Mouse (Mus musculus): Measurements from ENCODE around the gene Pla2g3. TPM values are rescaled to one million over a fixed set of nuclear protein-coding genes. Genes with fewer than 3 reads are reported as not detected.

Gene Pla2g3
- polyA plus RNA-seq, 1 experiment: 3.1 TPM

DNA sequence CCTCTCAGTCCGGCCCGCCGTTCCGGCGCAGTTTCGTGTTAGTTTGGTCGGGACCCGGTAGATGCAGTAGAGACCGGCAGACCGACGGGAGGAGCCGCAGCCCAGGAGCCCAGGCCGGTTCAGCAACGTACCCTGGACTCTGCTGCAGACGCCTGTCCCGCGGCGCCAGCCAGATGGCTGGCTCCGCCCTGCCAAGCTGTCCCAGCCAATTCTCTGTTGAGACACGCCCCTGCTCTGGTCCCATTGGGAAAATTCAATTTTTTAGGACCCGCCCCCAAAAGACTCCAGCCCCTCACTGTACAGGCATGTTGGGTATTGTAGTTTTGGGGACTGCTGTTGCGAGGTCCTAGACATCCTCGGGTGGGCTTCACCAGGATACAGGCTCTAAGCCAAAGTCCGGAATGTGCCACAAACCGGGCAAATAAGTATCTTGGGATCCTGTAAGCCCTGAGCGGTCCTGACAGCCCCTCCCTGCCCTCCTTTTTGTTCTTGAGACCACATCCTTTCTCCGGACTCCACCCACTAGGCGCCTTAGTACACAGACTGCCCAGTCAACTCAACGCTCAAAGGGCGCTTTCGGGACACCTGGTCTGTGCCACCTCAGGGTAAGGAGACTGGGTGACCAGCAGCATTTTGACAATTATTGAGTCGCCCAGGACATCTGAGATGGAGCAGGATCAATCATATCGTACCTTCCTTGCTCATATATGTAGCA, 51.2 kb downstream of the Pla2g3 start:
- TF ChIP-seq CTCF (IDR thresholded peaks at IDR 0.05; ENCODE audit: insufficient read depth, low read length) (no peak), POLR2A (IDR thresholded peaks at IDR 0.05; ENCODE audit: borderline replicate concordance, extremely low read depth, low read depth, low read length) (peak; percentile 93)
- Histone ChIP-seq H3K4me1 (ENCODE audit: control insufficient read depth, insufficient read depth, low read length) (peaks cover 6% of the 10 kb centered on the region; the same call in 1 of the 2 replicates), H3K4me3 (replicated peaks; ENCODE audit: extremely low read depth, low read depth, low read length) (peak overlapping the region; percentile 81)
- WGBS: 3% methylated on average over 33 of the region's 33 CpGs
- peak; percentile 87 for DNase-seq

GRCm38 (mm10) chr11:3539826-3540196, 51.7 kb downstream of the Pla2g3 start:
- TF ChIP-seq POLR2A (IDR thresholded peaks at IDR 0.05; ENCODE audit: borderline replicate concordance, extremely low read depth, low read depth, low read length) (no peak), CTCF (IDR thresholded peaks at IDR 0.05; ENCODE audit: insufficient read depth, low read length) (no peak)
- no peak overlapping the region for H3K4me3 ChIP-seq (replicated peaks; ENCODE audit: extremely low read depth, low read depth, low read length)
- no peak for DNase-seq
- 61% methylated on average over 4 of the region's 4 CpGs for WGBS
- peaks cover 6% of the 10 kb centered on the region; the same call in 1 of the 2 replicates for H3K4me1 ChIP-seq (ENCODE audit: control insufficient read depth, insufficient read depth, low read length)

DNA sequence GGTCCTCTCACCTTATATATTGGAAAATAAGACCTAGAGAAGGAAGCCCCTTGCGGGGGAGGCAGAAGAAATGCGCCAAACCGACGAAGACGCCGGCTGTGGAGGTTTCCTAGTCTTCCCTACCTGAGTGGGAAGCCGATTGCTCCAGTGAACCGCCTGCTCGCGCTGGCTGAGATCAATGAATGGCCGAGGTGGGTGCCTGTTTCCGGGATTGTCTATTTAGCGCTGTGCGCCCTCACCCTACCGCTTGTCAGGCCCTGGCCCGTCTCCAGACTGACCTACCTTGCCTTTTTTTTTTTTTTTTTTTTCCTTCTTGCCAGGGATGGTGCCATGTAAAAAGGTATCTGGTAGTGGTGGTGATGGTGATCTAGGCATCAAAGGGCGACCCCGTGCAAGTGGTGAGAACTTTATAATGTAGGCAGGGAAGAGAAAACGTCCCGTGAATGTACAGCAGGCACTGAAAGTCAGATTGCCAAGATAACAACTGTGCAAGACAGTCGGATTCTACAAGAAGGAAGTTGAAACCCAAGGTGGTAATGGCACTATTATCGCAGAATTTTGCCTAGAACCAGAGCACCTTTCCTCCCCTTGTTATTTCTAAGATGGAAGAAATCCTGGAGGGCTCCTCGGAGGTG, 52.5 kb downstream of the Pla2g3 start, which contains the start of gene Smtn:
Smtn (minus strand) TSS at position 162 of the 635 bp plus-strand sequence.
- H3K4me3 ChIP-seq (replicated peaks; ENCODE audit: extremely low read depth, low read depth, low read length): peak within 1 kb of the TSS; percentile 73
- TF ChIP-seq POLR2A (IDR thresholded peaks at IDR 0.05; ENCODE audit: borderline replicate concordance, extremely low read depth, low read depth, low read length): no peak
- peaks cover 6% of the 10 kb centered on the region; the same call in 1 of the 2 replicates for H3K4me1 ChIP-seq (ENCODE audit: control insufficient read depth, insufficient read depth, low read length)
- no peak for DNase-seq
- 90% methylated on average over 23 of the region's 23 CpGs for WGBS

- Histone ChIP-seq H3K4me3 (replicated peaks; ENCODE audit: extremely low read depth, low read depth, low read length) (no peak overlapping the region), H3K4me1 (ENCODE audit: control insufficient read depth, insufficient read depth, low read length) (peaks cover 6% of the 10 kb centered on the region; the same call in 1 of the 2 replicates)
- no peak for TF ChIP-seq CTCF (IDR thresholded peaks at IDR 0.05; ENCODE audit: insufficient read depth, low read length)
- 75% methylated on average over 3 of the region's 3 CpGs for WGBS
- no peak for DNase-seq
These were observed 53.8 kb downstream of the Pla2g3 start for GRCm38 (mm10) chr11:3541932-3542331.

GRCm38 (mm10) chr11:3543001-3543400, 54.9 kb downstream of the Pla2g3 start:
- WGBS: 62% methylated on average over 5 of the region's 5 CpGs
- H3K4me3 ChIP-seq (replicated peaks; ENCODE audit: extremely low read depth, low read depth, low read length): no peak overlapping the region
- peaks cover 4% of the 10 kb centered on the region; the same call in 1 of the 2 replicates for H3K4me1 ChIP-seq (ENCODE audit: control insufficient read depth, insufficient read depth, low read length)
- TF ChIP-seq POLR2A (IDR thresholded peaks at IDR 0.05; ENCODE audit: borderline replicate concordance, extremely low read depth, low read depth, low read length) (peak; percentile 16; the same call in 1 of the 2 replicates), CTCF (IDR thresholded peaks at IDR 0.05; ENCODE audit: insufficient read depth, low read length) (no peak)
- no peak for DNase-seq

DNA sequence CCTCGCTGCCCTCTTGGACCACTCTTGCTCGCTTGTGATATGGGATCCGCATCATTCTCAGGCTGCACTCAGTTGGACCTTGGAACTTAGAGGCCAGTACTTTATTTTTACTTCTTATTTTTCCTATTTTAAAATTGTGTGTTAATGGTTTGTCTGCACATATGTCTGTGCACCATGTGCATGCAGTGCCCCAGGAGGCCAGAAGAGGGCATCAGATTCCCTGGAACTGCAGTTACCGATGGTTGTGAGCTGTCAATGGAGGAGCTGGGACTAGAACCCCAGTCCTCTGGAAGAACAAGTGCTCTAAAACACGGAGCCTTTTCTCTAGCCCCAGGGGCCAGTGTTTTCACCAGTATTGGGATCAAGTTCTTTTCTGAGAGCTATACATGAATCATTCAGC, 56.3 kb downstream of the Pla2g3 start:
- Histone ChIP-seq H3K4me1 (ENCODE audit: control insufficient read depth, insufficient read depth, low read length) (peaks cover 4% of the 10 kb centered on the region; the same call in 1 of the 2 replicates), H3K4me3 (replicated peaks; ENCODE audit: extremely low read depth, low read depth, low read length) (no peak overlapping the region)
- DNase-seq: no peak
- TF ChIP-seq POLR2A (IDR thresholded peaks at IDR 0.05; ENCODE audit: borderline replicate concordance, extremely low read depth, low read depth, low read length) (no peak), CTCF (IDR thresholded peaks at IDR 0.05; ENCODE audit: insufficient read depth, low read length) (no peak)
- WGBS: 96% methylated on average over 5 of the region's 5 CpGs

- no peak overlapping the region for H3K4me3 ChIP-seq (replicated peaks; ENCODE audit: extremely low read depth, low read depth, low read length)
- WGBS: 26% methylated on average over 9 of the region's 9 CpGs
- DNase-seq: no peak
- TF ChIP-seq POLR2A (IDR thresholded peaks at IDR 0.05; ENCODE audit: borderline replicate concordance, extremely low read depth, low read depth, low read length) (no peak), CTCF (IDR thresholded peaks at IDR 0.05; ENCODE audit: insufficient read depth, low read length) (no peak)
- peaks cover 7% of the 10 kb centered on the region for H3K4me1 ChIP-seq (ENCODE audit: control insufficient read depth, insufficient read depth, low read length)
These were observed 57.6 kb downstream of the Pla2g3 start for GRCm38 (mm10) chr11:3545531-3546241.

DNA sequence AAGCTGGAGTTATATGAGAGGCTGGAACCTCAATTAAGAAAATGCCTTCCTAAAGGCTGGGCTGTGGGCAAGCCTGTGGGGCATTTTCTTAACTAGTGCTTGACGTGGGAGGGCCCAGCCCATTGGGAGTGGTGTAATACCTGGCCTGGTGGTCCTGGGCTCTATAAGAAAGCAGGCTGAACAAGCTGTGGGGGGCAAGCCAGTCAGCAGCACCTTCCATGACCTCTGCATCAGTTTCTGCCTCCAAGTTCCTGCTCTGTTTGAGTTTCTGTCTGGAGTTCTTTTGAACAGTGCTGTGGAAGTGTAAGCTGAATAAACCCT, 58.1 kb downstream of the Pla2g3 start:
- DNase-seq: no peak
- Histone ChIP-seq H3K4me3 (replicated peaks; ENCODE audit: extremely low read depth, low read depth, low read length) (no peak overlapping the region), H3K4me1 (ENCODE audit: control insufficient read depth, insufficient read depth, low read length) (peaks cover 7% of the 10 kb centered on the region)
- TF ChIP-seq POLR2A (IDR thresholded peaks at IDR 0.05; ENCODE audit: borderline replicate concordance, extremely low read depth, low read depth, low read length) (no peak), CTCF (IDR thresholded peaks at IDR 0.05; ENCODE audit: insufficient read depth, low read length) (no peak)
- 26% methylated on average over 1 of the region's 1 CpGs for WGBS

DNA sequence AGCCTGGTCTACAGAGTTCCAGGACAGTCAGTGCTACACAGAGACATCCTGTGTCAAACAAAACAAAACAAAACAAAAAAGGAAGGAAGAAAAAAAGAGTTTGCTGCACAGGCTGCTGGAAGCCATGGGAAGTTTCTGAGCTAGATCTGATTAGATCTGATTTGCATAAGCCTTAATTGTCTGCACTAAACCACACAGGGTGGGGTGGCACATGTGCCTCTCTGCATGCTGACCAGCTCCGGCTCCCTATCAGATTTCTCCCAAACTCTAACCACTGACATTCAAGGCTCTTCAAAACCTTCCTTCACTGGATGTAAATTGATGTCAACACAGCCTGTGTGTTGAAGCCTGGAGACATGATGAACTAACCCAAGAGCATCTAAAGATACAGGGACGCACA, 59.0 kb downstream of the Pla2g3 start:
- Histone ChIP-seq H3K4me1 (ENCODE audit: control insufficient read depth, insufficient read depth, low read length) (peaks cover 7% of the 10 kb centered on the region), H3K4me3 (replicated peaks; ENCODE audit: extremely low read depth, low read depth, low read length) (no peak overlapping the region)
- WGBS: 79% methylated on average over 2 of the region's 2 CpGs
- DNase-seq: no peak
- TF ChIP-seq CTCF (IDR thresholded peaks at IDR 0.05; ENCODE audit: insufficient read depth, low read length): no peak
- TF ChIP-seq POLR2A (IDR thresholded peaks at IDR 0.05; ENCODE audit: borderline replicate concordance, extremely low read depth, low read depth, low read length): no peak

Data from lung, adult 2 months (tissue).